Mouse (Mus musculus) hematopoietic stem cell, adult 5-6 weeks (primary cell): ENCODE results near the gene Ect2. TPM values are rescaled to one million over a fixed set of nuclear protein-coding genes. Genes with fewer than 3 reads are reported as not detected.

ENCODE experiments used
- total RNA-seq: library from RNA; stranded (forward); fragments of 172-1452, 232-1000 nt; gene quantifications from 2 replicates; pipeline ENCODE4 v1.2.3, GENCODE M21; 2017

The Ect2 gene
- total RNA-seq, 1 experiment from 2014 or later = 66.1 TPM

Other genes starting within 250 kb of the Ect2 start
- 55.5 and 60.5 TPM in 2 replicates for gene Nceh1, start 29.1 kb upstream of the Ect2 start, total RNA-seq
- 30.1 and 32.7 TPM in 2 replicates for gene Tnfsf10, start 163.2 kb upstream of the Ect2 start, total RNA-seq
- not detected in 2 replicates for gene Ghsr, start 217.5 kb upstream of the Ect2 start, total RNA-seq